Mouse (Mus musculus) stomach, embryonic 15.5 days (tissue): ENCODE measurements around the gene Trp53bp1. TPM values are rescaled to one million over a fixed set of nuclear protein-coding genes. Genes with fewer than 3 reads are reported as not detected.

ENCODE experiments used
- ATAC-seq: fragments of 200-750 bp; cut with Nextera tagmentation; 2 replicates; pipeline ENCODE4 v1.8.0; 2017; ENCODE audit warnings: low read depth, moderate number of reproducible peaks, moderate TSS enrichment; ENCODE audit not compliant: insufficient read depth, low FRiP score
- H3K27ac ChIP-seq: fragments of 300-500 bp; sonication (generic); 2 replicates; pipeline ENCODE4 v1.5.1; 2015; ENCODE audit warnings: mild to moderate bottlenecking, inconsistent platforms
- H3K27me3 ChIP-seq: fragments of 300-500 bp; sonication (generic); replicated peaks from 2 replicates; pipeline ENCODE4 v1.6.1; 2015; ENCODE audit warnings: inconsistent platforms
- H3K36me3 ChIP-seq: fragments of 300-500 bp; sonication (generic); 2 replicates; pipeline ENCODE4 v1.6.1; 2015; ENCODE audit warnings: inconsistent platforms
- H3K4me1 ChIP-seq: fragments of 300-500 bp; sonication (generic); 2 replicates; pipeline ENCODE4 v1.6.1; 2015; ENCODE audit warnings: inconsistent platforms
- H3K4me2 ChIP-seq: fragments of 300-500 bp; sonication (generic); 2 replicates; pipeline ENCODE4 v1.6.1; 2015; ENCODE audit warnings: mild to moderate bottlenecking, inconsistent platforms
- H3K4me3 ChIP-seq: fragments of 300-500 bp; sonication (generic); replicated peaks from 2 replicates; pipeline ENCODE4 v1.5.1; 2015; ENCODE audit warnings: inconsistent platforms
- H3K9ac ChIP-seq: fragments of 300-500 bp; sonication (generic); 2 replicates; pipeline ENCODE4 v1.6.1; 2015; ENCODE audit warnings: inconsistent platforms
- H3K9me3 ChIP-seq: fragments of 300-500 bp; sonication (generic); 2 replicates; pipeline ENCODE4 v1.6.1; 2016; ENCODE audit warnings: inconsistent platforms
- WGBS: fragments of 180-500 bp; shearing (Covaris S2); methylation state at CpG from one replicate; pipeline ENCODE4 v1.1.7; 2015; 5-methylcytosine and 5-hydroxymethylcytosine counted together
- polyA plus RNA-seq: library from polyadenylated mRNA; unstranded; fragments of >200 nt; fragmentation: Nextera tagmentation; extraction: Ambion mirVana; gene quantifications from 2 replicates; pipeline ENCODE4 v1.2.1, GENCODE M21; 2015

The Trp53bp1 gene
- polyA plus RNA-seq, 1 experiment from 2014 or later, result 51.9 TPM

GRCm38 (mm10) chr2:121235460-121236072 is 35.6 kb downstream of the Trp53bp1 start:
- WGBS, result 83% methylated on average over 8 of the region's 8 CpGs
- H3K4me1 ChIP-seq, result no peaks in the 10 kb centered on the region
- no peak overlapping the region for H3K9ac ChIP-seq
- peak; percentile 92 for ATAC-seq
- H3K36me3 ChIP-seq, result peaks cover 34% of the 10 kb centered on the region
- no peaks in the 10 kb centered on the region for H3K27me3 ChIP-seq
- no peak overlapping the region for H3K4me3 ChIP-seq
- no peaks in the 10 kb centered on the region for H3K9me3 ChIP-seq
- no peak overlapping the region for H3K27ac ChIP-seq
- no peak overlapping the region for H3K4me2 ChIP-seq

GRCm38 (mm10) chr2:121228135-121228534 is 43.1 kb downstream of the Trp53bp1 start:
- no peaks in the 10 kb centered on the region for H3K4me1 ChIP-seq
- H3K27ac ChIP-seq, result no peak overlapping the region
- H3K27me3 ChIP-seq, result no peaks in the 10 kb centered on the region
- peaks cover 41% of the 10 kb centered on the region for H3K36me3 ChIP-seq
- no peak for ATAC-seq
- no peak overlapping the region for H3K9ac ChIP-seq
- H3K9me3 ChIP-seq, result no peaks in the 10 kb centered on the region
- no peak overlapping the region for H3K4me3 ChIP-seq
- H3K4me2 ChIP-seq, result no peak overlapping the region
- WGBS, result 92% methylated on average over 4 of the region's 4 CpGs

GRCm38 (mm10) chr2:121223010-121223409 is 48.2 kb downstream of the Trp53bp1 start:
- Histone ChIP-seq H3K27me3 (no peaks in the 10 kb centered on the region), H3K4me2 (no peak overlapping the region), H3K27ac (no peak overlapping the region), H3K4me3 (no peak overlapping the region), H3K9ac (no peak overlapping the region), H3K36me3 (peaks cover 43% of the 10 kb centered on the region), H3K4me1 (no peaks in the 10 kb centered on the region), H3K9me3 (no peaks in the 10 kb centered on the region)
- 87% methylated on average over 2 of the region's 2 CpGs for WGBS
- no peak for ATAC-seq

GRCm38 (mm10) chr2:121219994-121220393 is 51.2 kb downstream of the Trp53bp1 start:
- Histone ChIP-seq H3K36me3 (peaks cover 25% of the 10 kb centered on the region), H3K9me3 (no peaks in the 10 kb centered on the region), H3K4me3 (no peak overlapping the region), H3K27me3 (no peaks in the 10 kb centered on the region), H3K27ac (no peak overlapping the region), H3K4me2 (no peak overlapping the region), H3K4me1 (no peaks in the 10 kb centered on the region), H3K9ac (no peak overlapping the region)
- no peak for ATAC-seq

- peaks cover 25% of the 10 kb centered on the region for H3K36me3 ChIP-seq
- no peak for ATAC-seq
Observed at GRCm38 (mm10) chr2:121219177-121219576, 52.0 kb downstream of the Trp53bp1 start.

GRCm38 (mm10) chr2:121214491-121214890 is 56.7 kb downstream of the Trp53bp1 start:
- 70% methylated on average over 3 of the region's 3 CpGs for WGBS
- no peak overlapping the region for H3K4me2 ChIP-seq
- no peaks in the 10 kb centered on the region for H3K27me3 ChIP-seq
- H3K4me3 ChIP-seq, result no peak overlapping the region
- no peak overlapping the region for H3K9ac ChIP-seq
- no peak overlapping the region for H3K27ac ChIP-seq
- no peaks in the 10 kb centered on the region for H3K4me1 ChIP-seq
- no peak for ATAC-seq
- peaks cover 24% of the 10 kb centered on the region for H3K36me3 ChIP-seq
- H3K9me3 ChIP-seq, result no peaks in the 10 kb centered on the region

More at GRCm38 (mm10) chr2:121219177-121219576, 52.0 kb downstream of the Trp53bp1 start:
- Histone ChIP-seq H3K4me3 (no peak overlapping the region), H3K27ac (no peak overlapping the region), H3K9me3 (no peaks in the 10 kb centered on the region), H3K4me1 (no peaks in the 10 kb centered on the region), H3K4me2 (no peak overlapping the region), H3K9ac (no peak overlapping the region), H3K27me3 (no peaks in the 10 kb centered on the region)

- H3K36me3 ChIP-seq, result peaks cover 39% of the 10 kb centered on the region
- no peaks in the 10 kb centered on the region for H3K27me3 ChIP-seq
Observed at GRCm38 (mm10) chr2:121206541-121206940, 64.7 kb downstream of the Trp53bp1 start.

GRCm38 (mm10) chr2:121204276-121204675 is 66.9 kb downstream of the Trp53bp1 start:
- no peak overlapping the region for H3K9ac ChIP-seq
- no peaks in the 10 kb centered on the region for H3K27me3 ChIP-seq
- H3K4me3 ChIP-seq, result no peak overlapping the region
- ATAC-seq, result no peak
- 92% methylated on average over 17 of the region's 17 CpGs for WGBS
- H3K4me1 ChIP-seq, result no peaks in the 10 kb centered on the region
- H3K9me3 ChIP-seq, result no peaks in the 10 kb centered on the region
- no peak overlapping the region for H3K27ac ChIP-seq
- peaks cover 42% of the 10 kb centered on the region for H3K36me3 ChIP-seq
- H3K4me2 ChIP-seq, result no peak overlapping the region

More at GRCm38 (mm10) chr2:121206541-121206940, 64.7 kb downstream of the Trp53bp1 start:
- H3K9ac ChIP-seq, result no peak overlapping the region
- H3K9me3 ChIP-seq, result no peaks in the 10 kb centered on the region
- H3K4me2 ChIP-seq, result no peak overlapping the region
- H3K4me1 ChIP-seq, result no peaks in the 10 kb centered on the region
- H3K27ac ChIP-seq, result no peak overlapping the region
- no peak overlapping the region for H3K4me3 ChIP-seq
- WGBS, result 85% methylated on average over 3 of the region's 3 CpGs
- no peak for ATAC-seq

- Histone ChIP-seq H3K9ac (no peak overlapping the region), H3K27ac (no peak overlapping the region), H3K4me2 (no peak overlapping the region), H3K4me3 (no peak overlapping the region), H3K36me3 (peaks cover 57% of the 10 kb centered on the region), H3K4me1 (no peaks in the 10 kb centered on the region), H3K9me3 (no peaks in the 10 kb centered on the region), H3K27me3 (no peaks in the 10 kb centered on the region)
- 91% methylated on average over 9 of the region's 9 CpGs for WGBS
- ATAC-seq, result no peak
Observed at GRCm38 (mm10) chr2:121195466-121195865, 75.7 kb downstream of the Trp53bp1 start.

- H3K27ac ChIP-seq, result no peak overlapping the region
- H3K9ac ChIP-seq, result no peak overlapping the region
- 67% methylated on average over 1 of the region's 1 CpGs for WGBS
- H3K4me3 ChIP-seq, result no peak overlapping the region
- no peaks in the 10 kb centered on the region for H3K27me3 ChIP-seq
- H3K36me3 ChIP-seq, result peaks cover 59% of the 10 kb centered on the region
- H3K4me2 ChIP-seq, result no peak overlapping the region
- H3K4me1 ChIP-seq, result no peaks in the 10 kb centered on the region
- ATAC-seq, result no peak
- H3K9me3 ChIP-seq, result no peaks in the 10 kb centered on the region
Observed at GRCm38 (mm10) chr2:121188530-121188929, 82.7 kb downstream of the Trp53bp1 start.

- 96% methylated on average over 7 of the region's 7 CpGs for WGBS
- no peak for ATAC-seq
- no peak overlapping the region for H3K4me2 ChIP-seq
- H3K4me1 ChIP-seq, result no peaks in the 10 kb centered on the region
- H3K36me3 ChIP-seq, result peaks cover 23% of the 10 kb centered on the region
- H3K9ac ChIP-seq, result no peak overlapping the region
- no peaks in the 10 kb centered on the region for H3K9me3 ChIP-seq
- no peak overlapping the region for H3K4me3 ChIP-seq
- H3K27ac ChIP-seq, result no peak overlapping the region
- H3K27me3 ChIP-seq, result no peaks in the 10 kb centered on the region
Observed at GRCm38 (mm10) chr2:121184142-121184541, 87.1 kb downstream of the Trp53bp1 start.

GRCm38 (mm10) chr2:121183431-121183830 is 87.8 kb downstream of the Trp53bp1 start:
- no peak overlapping the region for H3K4me2 ChIP-seq
- no peaks in the 10 kb centered on the region for H3K4me1 ChIP-seq
- H3K4me3 ChIP-seq, result no peak overlapping the region
- no peak overlapping the region for H3K27ac ChIP-seq
- H3K9me3 ChIP-seq, result no peaks in the 10 kb centered on the region
- H3K27me3 ChIP-seq, result no peaks in the 10 kb centered on the region
- 81% methylated on average over 5 of the region's 5 CpGs for WGBS
- H3K36me3 ChIP-seq, result peaks cover 23% of the 10 kb centered on the region
- ATAC-seq, result no peak
- H3K9ac ChIP-seq, result no peak overlapping the region
